Mouse (Mus musculus): Measurements from ENCODE around the gene Arhgap29. TPM values are rescaled to one million over a fixed set of nuclear protein-coding genes. Genes with fewer than 3 reads are reported as not detected.

Gene Arhgap29
- total RNA-seq, 2 experiments from 2014 or later, result 1.1 TPM; not detected in 1

GRCm38 (mm10) chr3:121982450-121982849 is 30.1 kb downstream of the Arhgap29 start:
- ATAC-seq (replicated peaks; ENCODE audit: low FRiP score, low TSS enrichment, poor library complexity, severe bottlenecking), result no peak

DNA sequence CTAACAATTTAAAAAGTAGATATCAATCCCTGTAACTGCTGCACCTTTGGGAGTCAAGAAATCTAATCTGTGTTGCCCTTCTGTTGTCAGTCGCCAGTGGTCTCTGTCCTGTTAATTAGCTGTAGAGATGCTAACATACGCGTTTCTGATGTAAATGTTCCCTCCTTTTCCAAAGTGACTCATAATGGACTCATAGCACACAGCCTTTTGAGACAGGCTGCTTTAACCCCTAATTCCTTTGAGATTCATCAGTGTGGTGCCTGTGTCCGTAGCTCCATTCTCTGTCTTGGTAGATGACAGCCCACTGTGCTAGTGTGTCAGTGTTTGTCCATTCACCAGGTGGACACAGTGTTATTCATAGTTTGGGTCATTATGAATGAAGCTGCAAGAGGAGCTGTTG is 42.8 kb downstream of the Arhgap29 start:
- ATAC-seq (replicated peaks; ENCODE audit: low FRiP score, low TSS enrichment, poor library complexity, severe bottlenecking), result no peak

DNA sequence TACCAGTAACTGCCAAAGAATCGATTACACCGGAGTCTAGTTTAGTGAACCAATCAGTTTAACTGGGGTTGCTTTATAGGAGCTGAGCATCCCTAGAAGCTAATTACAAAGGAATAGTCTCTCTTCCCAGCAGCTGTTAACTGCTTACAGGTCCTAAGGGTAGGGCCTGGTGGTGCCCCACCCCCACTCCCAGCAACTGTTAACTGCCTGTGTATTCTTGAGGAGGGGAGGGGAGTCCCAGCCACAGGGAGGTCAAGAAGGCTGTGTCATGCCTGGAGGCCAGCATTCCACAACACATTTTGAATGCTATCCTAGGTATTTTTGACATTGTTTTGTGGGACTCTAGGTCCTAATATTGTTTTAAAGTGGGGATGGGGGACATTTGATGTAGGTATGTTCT is 47.6 kb downstream of the Arhgap29 start:
- no peak for ATAC-seq (replicated peaks; ENCODE audit: low FRiP score, low TSS enrichment, poor library complexity, severe bottlenecking)

DNA sequence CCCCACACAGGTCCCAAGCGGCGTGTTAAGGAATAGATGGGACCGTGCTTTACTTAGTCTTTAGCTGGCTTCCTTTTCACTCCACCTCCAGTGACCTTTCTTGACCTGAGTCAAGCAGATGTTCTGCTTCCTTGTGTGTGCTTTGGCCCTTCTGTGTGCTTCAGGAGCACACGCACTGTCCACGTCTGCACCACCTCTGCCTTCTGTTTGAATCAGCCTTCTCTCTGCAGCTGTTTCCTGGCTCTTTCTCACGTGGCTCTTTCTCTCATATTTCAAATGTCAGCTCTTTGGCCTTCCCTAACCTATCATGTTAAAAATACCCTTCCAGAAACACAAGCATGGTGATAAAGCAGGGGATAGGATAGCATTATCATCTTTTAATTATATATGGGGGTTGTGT is 49.2 kb downstream of the Arhgap29 start:
- ATAC-seq (replicated peaks; ENCODE audit: low FRiP score, low TSS enrichment, poor library complexity, severe bottlenecking), result no peak

GRCm38 (mm10) chr3:122009818-122010217 is 57.5 kb downstream of the Arhgap29 start:
- no peak for ATAC-seq (replicated peaks; ENCODE audit: low FRiP score, low TSS enrichment, poor library complexity, severe bottlenecking)

- ATAC-seq (replicated peaks; ENCODE audit: low FRiP score, low TSS enrichment, poor library complexity, severe bottlenecking), result no peak
These were observed 58.0 kb downstream of the Arhgap29 start for GRCm38 (mm10) chr3:122010292-122010691.

- ATAC-seq (replicated peaks; ENCODE audit: low FRiP score, low TSS enrichment, poor library complexity, severe bottlenecking), result no peak
These were observed 60.1 kb downstream of the Arhgap29 start for GRCm38 (mm10) chr3:122012464-122012863.

- no peak for ATAC-seq (replicated peaks; ENCODE audit: low FRiP score, low TSS enrichment, poor library complexity, severe bottlenecking)
These were observed 66.1 kb downstream of the Arhgap29 start for GRCm38 (mm10) chr3:122018421-122018820.

- no peak for ATAC-seq (replicated peaks; ENCODE audit: low FRiP score, low TSS enrichment, poor library complexity, severe bottlenecking)
These were observed 66.8 kb downstream of the Arhgap29 start for GRCm38 (mm10) chr3:122019159-122019558.

DNA sequence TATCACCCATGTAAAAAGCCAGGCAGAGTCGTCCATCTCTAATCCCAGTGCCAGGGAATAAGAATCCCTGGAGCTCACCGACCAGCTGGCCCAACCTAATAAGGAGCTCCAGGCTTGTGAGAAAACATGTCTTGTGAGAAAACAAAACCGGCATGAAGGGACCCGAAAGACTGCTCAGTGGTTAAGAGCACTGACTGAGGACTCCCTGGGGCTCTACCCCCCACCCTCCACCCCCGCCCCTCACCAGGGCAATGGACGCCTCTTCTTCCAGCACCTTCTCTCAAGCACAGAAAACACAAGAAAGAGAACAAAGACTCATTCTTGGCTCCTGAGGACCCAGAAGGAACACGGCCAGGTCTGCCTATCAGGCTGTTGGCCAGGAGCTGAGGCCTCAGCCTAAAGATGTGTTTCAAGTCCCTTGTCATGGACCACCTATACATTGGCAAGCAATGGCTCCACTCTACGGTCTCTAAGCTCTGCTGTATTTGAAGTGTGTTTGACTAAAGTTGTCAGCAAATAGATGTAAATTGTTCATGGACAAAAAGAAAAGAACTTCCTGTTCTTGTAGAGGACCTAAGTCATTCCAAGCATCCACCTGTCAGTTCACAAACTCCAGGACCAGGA is 68.8 kb downstream of the Arhgap29 start:
- no peak for ATAC-seq (replicated peaks; ENCODE audit: low FRiP score, low TSS enrichment, poor library complexity, severe bottlenecking)

- ATAC-seq (replicated peaks; ENCODE audit: low FRiP score, low TSS enrichment, poor library complexity, severe bottlenecking), result no peak
These were observed 70.0 kb downstream of the Arhgap29 start for GRCm38 (mm10) chr3:122022355-122022754.

DNA sequence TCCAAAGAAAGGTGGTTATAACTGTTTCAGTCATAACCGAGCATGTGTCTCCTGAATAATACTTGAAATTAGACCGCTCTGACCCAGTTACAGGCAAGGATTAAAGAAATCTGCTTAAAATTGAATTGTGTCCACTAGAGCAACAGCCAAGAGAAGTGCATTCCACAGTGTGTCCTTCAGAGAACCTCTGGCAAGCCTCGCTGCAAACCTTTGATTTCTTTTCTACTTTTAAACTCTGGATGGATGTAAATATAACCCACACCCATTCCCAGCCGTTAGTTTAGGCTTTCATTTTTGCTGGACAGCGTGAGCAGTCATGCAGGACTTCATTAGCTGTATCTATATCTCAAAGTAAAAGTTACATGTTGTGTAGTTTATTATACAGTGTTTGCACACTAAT is 74.3 kb downstream of the Arhgap29 start:
- no peak for ATAC-seq (replicated peaks; ENCODE audit: low FRiP score, low TSS enrichment, poor library complexity, severe bottlenecking)

- ATAC-seq (replicated peaks; ENCODE audit: low FRiP score, low TSS enrichment, poor library complexity, severe bottlenecking), result no peak
These were observed 75.4 kb downstream of the Arhgap29 start for GRCm38 (mm10) chr3:122027776-122028175.

DNA sequence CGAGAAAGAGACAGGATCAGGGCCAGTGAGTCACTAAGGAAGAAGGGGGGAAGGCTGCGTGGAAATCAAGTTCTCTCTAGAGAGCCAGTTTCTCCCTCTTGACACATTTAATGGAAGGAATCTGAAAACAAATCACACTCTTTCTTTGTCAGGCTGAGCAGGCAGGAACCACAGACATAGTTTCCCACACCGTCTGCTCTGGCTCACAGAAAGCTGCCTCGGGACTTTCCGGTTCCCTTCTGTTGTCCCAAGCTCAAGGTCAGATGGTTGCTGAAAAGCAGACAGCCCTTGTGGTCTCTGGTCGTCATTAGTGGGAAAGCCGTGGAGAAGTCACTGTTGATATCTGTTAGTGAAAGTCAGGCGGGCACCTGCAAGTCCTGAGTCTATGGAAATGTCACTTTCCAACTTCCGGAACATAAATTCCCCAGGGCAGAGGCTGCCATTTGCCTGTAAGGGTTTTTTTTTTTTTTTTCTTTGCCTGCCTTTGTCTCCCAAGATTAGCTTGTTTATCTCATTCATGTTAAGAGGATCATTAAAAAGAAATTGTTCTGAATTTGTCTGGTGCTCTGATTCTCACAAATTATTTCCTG is 81.0 kb downstream of the Arhgap29 start:
- no peak for ATAC-seq (replicated peaks; ENCODE audit: low FRiP score, low TSS enrichment, poor library complexity, severe bottlenecking)

GRCm38 (mm10) chr3:122034240-122034639 is 81.9 kb downstream of the Arhgap29 start:
- ATAC-seq (replicated peaks; ENCODE audit: low FRiP score, low TSS enrichment, poor library complexity, severe bottlenecking), result no peak

DNA sequence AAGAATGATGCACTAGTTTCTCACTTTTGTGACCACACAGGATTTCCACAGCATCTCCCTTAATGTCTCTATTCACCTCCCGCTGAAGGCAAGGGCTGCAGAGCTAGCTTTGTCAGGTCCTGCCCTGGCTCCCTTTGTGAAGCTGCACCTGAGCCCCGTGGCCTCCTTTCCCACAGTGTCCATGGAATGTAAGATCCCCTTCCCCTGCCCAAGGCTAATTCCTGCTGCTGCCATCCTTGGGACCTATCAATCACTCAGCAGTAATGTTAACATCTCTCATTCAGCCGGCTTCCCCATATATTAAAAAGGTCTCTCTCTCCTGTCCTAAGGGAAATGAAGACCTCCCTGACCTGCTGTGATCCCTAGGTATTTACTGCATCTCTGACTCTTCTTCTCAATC is 82.8 kb downstream of the Arhgap29 start:
- ATAC-seq (replicated peaks; ENCODE audit: low FRiP score, low TSS enrichment, poor library complexity, severe bottlenecking), result no peak

GRCm38 (mm10) chr3:122040522-122040921 is 88.2 kb downstream of the Arhgap29 start:
- no peak for ATAC-seq (replicated peaks; ENCODE audit: low FRiP score, low TSS enrichment, poor library complexity, severe bottlenecking)

DNA sequence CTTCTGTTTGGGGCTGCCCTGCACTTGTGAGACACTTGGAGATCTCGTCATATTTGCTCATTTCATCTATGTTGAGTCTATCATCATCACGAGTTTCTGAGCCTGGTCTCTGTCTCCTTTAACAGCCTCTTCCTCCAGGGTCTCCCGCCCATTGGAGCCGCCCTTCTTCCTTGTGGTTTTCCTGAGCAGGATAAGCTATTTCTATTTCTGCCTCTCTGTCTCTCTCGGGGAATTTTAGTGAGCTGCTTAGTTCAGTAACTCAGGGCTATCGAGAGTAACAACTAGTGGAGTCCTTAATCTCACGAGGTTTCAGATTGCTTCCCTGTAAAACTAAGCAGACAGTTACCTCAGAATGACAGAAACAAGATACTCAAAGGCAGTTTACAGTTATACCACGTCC is 90.8 kb downstream of the Arhgap29 start:
- ATAC-seq (replicated peaks; ENCODE audit: low FRiP score, low TSS enrichment, poor library complexity, severe bottlenecking), result no peak

DNA sequence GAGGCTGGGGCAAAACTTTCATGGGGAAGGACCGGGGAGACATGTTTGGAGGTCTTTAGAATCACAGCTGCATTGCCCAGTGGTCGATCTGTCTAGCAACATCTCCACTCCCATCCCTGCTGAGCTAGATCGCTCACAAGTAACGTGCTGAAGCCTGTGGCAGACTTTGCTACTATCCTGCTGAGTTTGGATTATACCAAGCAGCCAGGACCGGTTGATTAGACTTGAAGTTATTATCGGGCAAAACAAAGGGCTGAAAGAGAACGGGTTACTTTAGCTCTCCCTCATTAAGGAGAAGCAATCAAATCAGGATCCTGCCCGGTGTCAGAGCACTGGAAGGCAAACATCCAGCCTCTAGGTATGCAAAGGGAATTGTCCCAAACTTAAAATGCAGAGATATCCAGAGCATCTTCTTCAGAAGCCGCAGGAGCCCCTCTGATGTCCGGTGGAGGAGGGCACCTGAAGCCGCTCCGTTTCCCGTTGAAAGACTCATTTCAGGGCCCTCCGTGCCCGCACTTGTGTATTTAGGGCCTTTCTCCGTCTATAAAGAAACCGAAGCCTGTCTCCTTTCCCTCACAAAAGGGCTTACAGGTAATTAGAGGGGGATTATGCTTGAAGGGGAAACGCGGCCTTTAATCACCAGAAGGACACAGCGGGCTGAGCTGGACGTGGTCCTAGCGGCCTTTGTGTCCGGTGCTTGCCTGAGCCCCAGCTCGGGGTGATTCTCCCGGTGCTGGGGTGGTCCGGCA is 91.6 kb downstream of the Arhgap29 start, which contains the start of gene Abca4:
TSS of gene Abca4 (plus strand) at position 645 of the 749 bp plus-strand sequence.
- no peak for ATAC-seq (replicated peaks; ENCODE audit: low FRiP score, low TSS enrichment, poor library complexity, severe bottlenecking)

- no peak for ATAC-seq (replicated peaks; ENCODE audit: low FRiP score, low TSS enrichment, poor library complexity, severe bottlenecking)
These were observed 93.9 kb downstream of the Arhgap29 start for GRCm38 (mm10) chr3:122046187-122046620.

- ATAC-seq (replicated peaks; ENCODE audit: low FRiP score, low TSS enrichment, poor library complexity, severe bottlenecking), result no peak
These were observed 95.1 kb downstream of the Arhgap29 start for GRCm38 (mm10) chr3:122047402-122047801.
